ENCODE assay signal across 8 mouse cellular contexts in the genomic region with DNA sequence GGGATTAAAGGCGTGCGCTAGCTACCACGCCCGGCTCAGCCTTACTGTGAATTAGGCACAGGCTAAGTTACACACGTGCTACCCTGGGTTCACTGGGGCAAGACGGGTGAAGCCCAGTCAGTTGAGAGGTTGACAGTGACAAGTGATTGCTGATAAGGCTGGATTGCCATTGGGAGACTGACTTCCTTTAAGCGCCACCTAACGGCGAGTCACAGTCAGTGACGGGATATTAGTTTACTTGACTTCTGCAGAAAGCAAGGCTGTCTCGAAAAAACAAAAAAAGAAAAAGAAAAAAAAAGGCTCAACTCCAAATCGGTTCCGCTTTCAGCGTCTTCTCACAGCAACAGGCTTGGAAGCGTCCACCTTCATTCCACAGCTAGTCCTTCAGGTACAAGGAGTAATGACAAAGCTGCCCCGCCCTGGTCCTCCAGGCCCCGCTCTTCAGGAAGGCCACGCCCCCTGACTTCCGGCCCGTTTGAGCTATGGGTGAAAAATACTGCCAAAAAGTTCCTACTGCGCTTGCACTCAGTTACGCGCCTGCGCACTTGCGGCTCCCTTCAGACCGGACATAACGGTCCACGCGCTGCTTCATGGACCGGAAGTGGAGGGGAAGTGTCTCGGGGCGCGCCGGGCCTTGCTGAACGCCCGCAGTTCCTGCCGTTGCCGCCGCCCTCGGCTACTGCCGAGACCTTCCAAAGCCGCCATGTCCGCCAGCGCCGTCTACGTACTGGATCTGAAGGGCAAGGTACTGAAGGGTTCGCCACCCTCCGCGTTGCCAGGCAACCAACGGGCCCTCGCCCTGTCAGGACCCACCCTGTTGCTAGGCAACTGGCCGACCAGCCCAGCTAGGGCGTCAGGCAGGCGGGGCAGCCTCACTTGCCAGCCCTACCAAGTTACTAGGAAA. TPM values are rescaled to one million over a fixed set of nuclear protein-coding genes. Genes with fewer than 3 reads are reported as not detected.
DNase-seq lines count a peak whose midpoint lies in the region; ATAC-seq and TF ChIP-seq lines count a peak whose summit lies in the region.

A gene (plus strand): TSS at position 520 of the 904 bp plus-strand sequence.

- TF ChIP-seq RAD21 in MEL (IDR thresholded peaks at IDR 0.05; ENCODE audit: low read depth, low read length): peak; percentile 47

- WGBS in cerebellum, adult 2 months: under 1% methylated on average over 54 of the region's 54 CpGs
- WGBS in forebrain, postnatal 0 days: under 1% methylated on average over 54 of the region's 54 CpGs
- 1% methylated on average over 54 of the region's 54 CpGs for WGBS in lung, embryonic 15.5 days

- peak; percentile 63 to 78; a peak in 3 of 4 replicates for TF ChIP-seq POLR2A in MEL (IDR thresholded peaks at IDR 0.05; ENCODE audit: control insufficient read depth in 1 of 2, insufficient read depth in 1 of 2, low read depth in 1 of 2, low read length in 2 of 2, poor library complexity in 1 of 2)
- TF ChIP-seq POLR2A in cerebellum, adult 2 months (IDR thresholded peaks at IDR 0.05; ENCODE audit: borderline replicate concordance, insufficient read depth, low read length): peak; percentile 44; the same call in 1 of the 2 replicates

- peak within 1 kb of the TSS; percentile 78 for H3K4me2 ChIP-seq in forebrain, postnatal 0 days (ENCODE audit: low read depth)
- H3K4me2 ChIP-seq in lung, embryonic 15.5 days: peak within 1 kb of the TSS; percentile 58

- peak; percentile 65 to 78 (median 69) for TF ChIP-seq CTCF in MEL (IDR thresholded peaks at IDR 0.05 in 2 of 3, conservative IDR thresholded peaks at IDR 0.05 in 1 of 3; ENCODE audit: control insufficient read depth in 1 of 3, insufficient read depth in 1 of 3, low read depth in 2 of 3, low read length in 3 of 3, poor library complexity in 1 of 3, severe bottlenecking in 1 of 3)
- TF ChIP-seq CTCF in cerebellum, adult 2 months (IDR thresholded peaks at IDR 0.05; ENCODE audit: borderline replicate concordance, insufficient read depth, low read depth, low read length): peak; percentile 72
- TF ChIP-seq CTCF in forebrain, postnatal 0 days (IDR thresholded peaks at IDR 0.05; ENCODE audit: low read depth): peak; percentile 86

- H3K27me3 ChIP-seq in MEL (ENCODE audit: control insufficient read depth in 1 of 2, insufficient read depth in 2 of 2, low read length in 2 of 2): no peaks in the 10 kb centered on the region
- no peaks in the 10 kb centered on the region for H3K27me3 ChIP-seq in cerebellum, adult 2 months (ENCODE audit: control insufficient read depth, insufficient read depth, low read length)
- H3K27me3 ChIP-seq in forebrain, postnatal 0 days (ENCODE audit: insufficient read depth, low read length): no peaks in the 10 kb centered on the region
- no peaks in the 10 kb centered on the region for H3K27me3 ChIP-seq in lung, embryonic 15.5 days

- H3K9me3 ChIP-seq in MEL (replicated peaks; ENCODE audit: insufficient read depth, low read length): no peaks in the 10 kb centered on the region
- H3K9me3 ChIP-seq in forebrain, postnatal 0 days (ENCODE audit: low read length): no peaks in the 10 kb centered on the region
- no peaks in the 10 kb centered on the region for H3K9me3 ChIP-seq in lung, embryonic 15.5 days

- peak; percentile 95 for ATAC-seq in forebrain, postnatal 0 days
- peak; percentile 95 for ATAC-seq in lung, embryonic 15.5 days (ENCODE audit: borderline replicate concordance, extremely low read depth, low FRiP score, low TSS enrichment)

- TF ChIP-seq EP300 in MEL (IDR thresholded peaks at IDR 0.05; ENCODE audit: low read depth in 1 of 2, low read length in 2 of 2): peak in 1 of 2 experiments; percentile 52; a peak in 2 of 4 replicates

- peak within 1 kb of the TSS; percentile 87 for H3K9ac ChIP-seq in MEL (ENCODE audit: control insufficient read depth, low read depth, low read length, poor library complexity, severe bottlenecking)
- peak within 1 kb of the TSS; percentile 63 for H3K9ac ChIP-seq in forebrain, postnatal 0 days
- peak within 1 kb of the TSS; percentile 39 for H3K9ac ChIP-seq in lung, embryonic 15.5 days

- H3K79me2 ChIP-seq in MEL (ENCODE audit: control insufficient read depth, insufficient read depth, low read length, poor library complexity): peaks cover 18% of the 10 kb centered on the region

- peak within 1 kb of the TSS; percentile 97 for H3K27ac ChIP-seq in MEL (ENCODE audit: control insufficient read depth, low read depth, low read length)
- peak within 1 kb of the TSS; percentile 67 for H3K27ac ChIP-seq in cerebellum, adult 2 months (ENCODE audit: insufficient read depth, low read length)
- H3K27ac ChIP-seq in forebrain, postnatal 0 days (ENCODE audit: low read depth, low read length): peak within 1 kb of the TSS; percentile 87
- H3K27ac ChIP-seq in lung, embryonic 15.5 days: peak within 1 kb of the TSS; percentile 93

- peaks cover 0 to 8% of the 10 kb centered on the region in 2 experiments; a peak in 2 of 4 replicates for H3K36me3 ChIP-seq in MEL (ENCODE audit: control insufficient read depth in 1 of 2, insufficient read depth in 2 of 2, low read length in 2 of 2)
- H3K36me3 ChIP-seq in forebrain, postnatal 0 days (ENCODE audit: insufficient read depth): no peaks in the 10 kb centered on the region
- H3K36me3 ChIP-seq in lung, embryonic 15.5 days: no peaks in the 10 kb centered on the region

- H3K4me1 ChIP-seq in MEL (ENCODE audit: control insufficient read depth in 1 of 2, insufficient read depth in 2 of 2, low read length in 2 of 2): peaks cover 0 to 13% of the 10 kb centered on the region in 2 experiments; a peak in 2 of 4 replicates
- H3K4me1 ChIP-seq in cerebellum, adult 2 months (ENCODE audit: control insufficient read depth, insufficient read depth, low read length): peaks cover 15% of the 10 kb centered on the region
- H3K4me1 ChIP-seq in forebrain, postnatal 0 days (ENCODE audit: insufficient read depth): peaks cover 11% of the 10 kb centered on the region; the same call in 1 of the 2 replicates
- H3K4me1 ChIP-seq in lung, embryonic 15.5 days: peaks cover 12% of the 10 kb centered on the region

- peak within 1 kb of the TSS; percentile 62 to 87 for H3K4me3 ChIP-seq in MEL (ENCODE audit: control insufficient read depth in 1 of 2, insufficient read depth in 1 of 2, low read depth in 2 of 2, low read length in 2 of 2)
- peak within 1 kb of the TSS; percentile 78 for H3K4me3 ChIP-seq in cerebellum, adult 2 months (replicated peaks; ENCODE audit: insufficient read depth, low read depth, low read length)
- peak within 1 kb of the TSS; percentile 63 for H3K4me3 ChIP-seq in forebrain, postnatal 0 days (ENCODE audit: low read depth, low read length)
- H3K4me3 ChIP-seq in lung, embryonic 15.5 days: peak within 1 kb of the TSS; percentile 66

- DNase-seq in MEL (ENCODE audit: low read depth, low spot score): peak; percentile 99
- peak; percentile 97 to 98 for DNase-seq in cerebellum, adult 2 months
- DNase-seq in forebrain, postnatal 0 days: peak; percentile 99
- peak; percentile 98 for DNase-seq in heart, postnatal 4 days
- DNase-seq in layer of hippocampus, adult 8-10 months (ENCODE audit: low spot score in 2 of 2): peak; percentile 97 to 98
- DNase-seq in ovary, adult 18-20 months (ENCODE audit: low spot score): peak; percentile 98
- peak; percentile 99 for DNase-seq in thymus, postnatal 0 days (ENCODE audit: low spot score)

TF ChIP-seq in MEL, 35 proteins besides CTCF, POLR2A, EP300 and RAD21 (continues in another document):
- TF ChIP-seq TBP (IDR thresholded peaks at IDR 0.05; ENCODE audit: low read depth, low read length): peak; percentile 10
- peak; percentile 51 for TF ChIP-seq TCF12 (IDR thresholded peaks at IDR 0.05; ENCODE audit: low read depth, low read length)
- no peak for TF ChIP-seq RCOR1 (IDR thresholded peaks at IDR 0.05; ENCODE audit: low read depth, low read length)
- no peak for TF ChIP-seq CHD2 (IDR thresholded peaks at IDR 0.05; ENCODE audit: low read length)
- peak; percentile 86 for TF ChIP-seq ETS1 (IDR thresholded peaks at IDR 0.05; ENCODE audit: low read depth, low read length)
- TF ChIP-seq ZC3H11A (IDR thresholded peaks at IDR 0.05; ENCODE audit: low read depth, low read length): peak; percentile 21; the same call in 1 of the 2 replicates
- TF ChIP-seq MYB (IDR thresholded peaks at IDR 0.05; ENCODE audit: low read depth, low read length): peak; percentile 76
- TF ChIP-seq MEF2A (IDR thresholded peaks at IDR 0.05; ENCODE audit: extremely low read depth, insufficient replicate concordance, low read depth, low read length, poor library complexity, severe bottlenecking): no peak
- TF ChIP-seq ZNF384 (IDR thresholded peaks at IDR 0.05; ENCODE audit: low read depth, low read length): peak; percentile 41; the same call in 1 of the 2 replicates
- TF ChIP-seq HCFC1 (IDR thresholded peaks at IDR 0.05; ENCODE audit: low read depth, low read length): peak; percentile 82
- TF ChIP-seq GABPA (IDR thresholded peaks at IDR 0.05; ENCODE audit: low read depth, low read length): no peak
- peak; percentile 78 for TF ChIP-seq NELFE (IDR thresholded peaks at IDR 0.05; ENCODE audit: low read depth, low read length)
- no peak for TF ChIP-seq UBTF (IDR thresholded peaks at IDR 0.05; ENCODE audit: borderline replicate concordance, insufficient read depth, low read depth, low read length)
- peak; percentile 49 for TF ChIP-seq USF1 (IDR thresholded peaks at IDR 0.05; ENCODE audit: low read depth, low read length)
- TF ChIP-seq POLR2AphosphoS2 (IDR thresholded peaks at IDR 0.05; ENCODE audit: low read length): no peak
- TF ChIP-seq SMC3 (IDR thresholded peaks at IDR 0.05; ENCODE audit: low read depth, low read length): peak; percentile 44
- TF ChIP-seq ZKSCAN1 (IDR thresholded peaks at IDR 0.05; ENCODE audit: low read depth, low read length): no peak
- TF ChIP-seq ZMIZ1 (IDR thresholded peaks at IDR 0.05; ENCODE audit: low read depth, low read length): 0 out of 2 replicates have a peak, but pooled peaks have one; percentile 4
- peak; percentile 82 for TF ChIP-seq NRF1 (IDR thresholded peaks at IDR 0.05; ENCODE audit: insufficient read depth, low read depth, low read length, poor library complexity, severe bottlenecking)
- no peak for TF ChIP-seq JUND (IDR thresholded peaks at IDR 0.05; ENCODE audit: low read depth, low read length)

RNA-seq across cellular contexts. Expression of the gene that starts here (rescaled TPM):
- 45.7 and 47.4 TPM in 2 replicates for total RNA-seq in MEL (2012; rRNA removed)
- 100 to 1,000 TPM in 1 of 2 experiments, not detected in 1; 117 TPM for polyA plus RNA-seq in MEL (2012; ENCODE audit: insufficient read depth in 1 of 2, insufficient read length in 2 of 2, low read depth in 1 of 2, low replicate concordance in 2 of 2, missing spikeins in 1 of 2)
- polyA plus RNA-seq in cerebellum, adult 2 months (2012; rRNA removed): 109 and 112 TPM in 2 replicates
- total RNA-seq in forebrain, postnatal 0 days (2014; rRNA removed): 74.8 and 76.2 TPM in 2 replicates
- 225 and 243 TPM in 2 replicates for polyA plus RNA-seq in forebrain, postnatal 0 days (2015; fragmentation: Nextera tagmentation; extraction: Ambion mirVana)
- total RNA-seq in heart, postnatal 4 days (2021): 10 to 100 TPM; 66.5 to 71.7 TPM
- 10 to 100 TPM; 86.8 to 93.2 (median 91.0) TPM for total RNA-seq in layer of hippocampus, adult 8-10 months (2022)
- polyA plus RNA-seq in lung, embryonic 15.5 days (2015; fragmentation: Nextera tagmentation; extraction: Ambion mirVana): 103 and 106 TPM in 2 replicates
- 133 and 135 TPM in 2 replicates for polyA plus RNA-seq in thymus, postnatal 0 days (2015; fragmentation: Nextera tagmentation; extraction: Ambion mirVana)

Comparison
In these comparisons a context has a peak if more than half of its experiments do, and no peak if none do; other contexts are left out.
1. Peak in every context shown above with its lines: DNase-seq, ATAC-seq, H3K4me3 ChIP-seq and H3K27ac ChIP-seq.